Mouse (Mus musculus) urinary bladder, postnatal 4 days (tissue): ENCODE results near the gene Ddt.
A peak's percentile ranks its signal among the peaks of the same experiment; 100 is the strongest.
"Not testable (repeated sequence)": the region's sequence is repeated elsewhere in the genome, so short reads cannot be mapped to it uniquely, and the experiment has no call there.

Experiments
- DNase-seq, 2 experiments: peaks; one replicate each; pipeline ENCODE4 v3.0.0; 2021 to 2022; ENCODE audit warnings: low spot score in 2 of 2

The Ddt gene

DNA sequence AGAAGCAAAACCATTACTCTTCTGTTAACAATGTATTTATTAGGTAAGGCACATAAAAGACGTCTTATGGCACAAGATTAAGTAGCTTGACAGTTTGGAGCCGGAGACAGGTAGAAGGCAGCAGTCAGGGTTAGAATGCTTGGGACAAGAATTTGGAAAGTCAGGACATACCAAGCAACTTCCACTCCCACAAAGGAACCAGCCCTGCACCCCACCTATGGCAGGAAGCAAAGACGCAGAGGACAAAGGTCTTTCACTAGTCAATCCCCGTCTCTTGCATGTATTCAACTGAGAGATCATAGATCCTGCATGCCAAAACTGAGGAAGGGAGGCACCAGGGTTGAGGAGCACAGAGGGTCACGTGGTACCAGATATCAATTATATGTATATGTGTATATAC, 888 bp upstream of the Ddt start:
- no peak for DNase-seq

- DNase-seq, result not testable (repeated sequence)
Observed at GRCm38 (mm10) chr10:75767756-75768155, 5.5 kb downstream of the Ddt start.

DNA sequence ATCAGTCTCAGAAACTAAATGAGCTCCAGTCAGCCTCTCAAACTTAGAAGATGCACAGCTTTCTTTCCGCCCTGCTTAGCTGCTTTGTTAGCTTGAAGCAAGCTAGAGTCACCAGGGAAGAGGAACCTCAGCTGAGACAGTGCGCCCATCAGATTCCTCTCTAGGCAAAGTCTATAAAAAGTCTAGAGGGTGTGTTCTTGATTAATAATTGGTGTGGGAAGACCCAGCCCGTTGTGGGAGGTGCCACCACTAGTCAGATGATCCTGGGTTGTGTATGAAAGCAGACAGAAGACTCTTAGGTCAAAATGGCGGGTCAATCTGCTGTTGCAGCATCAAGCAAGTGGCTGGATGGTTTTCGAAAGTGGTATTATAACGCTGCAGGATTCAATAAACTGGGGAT, 6.4 kb downstream of the Ddt start:
- no peak for DNase-seq

DNA sequence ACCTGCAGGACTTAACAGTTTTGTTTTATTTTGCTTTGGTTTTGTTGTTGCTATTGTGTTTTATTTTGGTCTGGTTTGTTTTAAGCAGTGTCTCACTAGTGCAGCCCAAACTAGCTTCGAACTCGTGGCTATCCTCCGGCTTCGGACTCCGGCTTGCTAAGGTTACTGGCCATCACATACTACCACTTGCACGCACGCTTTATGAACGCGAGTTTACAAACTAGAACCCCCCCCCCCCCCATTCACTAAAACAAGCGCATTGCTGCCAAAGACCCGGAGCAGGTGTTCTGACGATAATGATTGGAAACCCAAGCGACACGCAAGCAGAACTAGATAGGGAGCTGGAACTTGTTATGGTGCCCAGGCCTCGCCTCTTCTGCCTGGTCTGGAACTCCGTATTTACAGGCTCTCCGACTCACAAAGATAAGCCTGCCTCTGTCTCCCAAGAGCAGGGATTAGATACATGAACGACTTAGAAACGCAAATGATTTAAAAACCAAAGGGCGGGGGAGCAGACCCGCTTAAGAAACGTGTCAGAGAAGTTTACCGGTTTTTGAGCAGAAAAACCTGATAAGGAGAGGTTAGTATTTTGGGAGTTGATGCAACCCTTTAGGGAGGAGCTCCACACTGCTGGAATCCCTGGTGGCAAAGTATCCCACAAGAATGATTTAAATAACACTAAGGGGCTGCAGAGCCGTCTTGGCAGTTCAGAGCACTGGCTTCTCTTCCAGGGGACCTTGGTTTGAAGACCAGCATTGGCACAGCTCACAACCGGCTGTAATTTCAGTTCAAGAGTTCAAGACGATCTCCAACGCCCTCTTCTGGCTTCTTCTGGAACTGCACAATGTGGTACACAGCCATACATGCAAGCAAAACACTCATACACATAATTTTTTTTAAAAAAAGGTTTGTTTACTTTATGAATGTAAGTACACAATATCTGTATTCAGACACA, 8.4 kb downstream of the Ddt start:
- peak in 1 of 2 experiments; percentile 75 for DNase-seq

- DNase-seq, result peak; percentile 95 to 99
Observed at GRCm38 (mm10) chr10:75763682-75764518, 9.3 kb downstream of the Ddt start, which contains the start of gene Cabin1. Gene Cabin1, minus strand, starts transcription at chr10:75764341.

- no peak for DNase-seq
Observed at GRCm38 (mm10) chr10:75762413-75762812, 10.8 kb downstream of the Ddt start.

GRCm38 (mm10) chr10:75760311-75760710, 12.9 kb downstream of the Ddt start:
- DNase-seq, result no peak

GRCm38 (mm10) chr10:75756719-75757118, 16.5 kb downstream of the Ddt start:
- DNase-seq, result no peak

- peak; percentile 53 to 84 for DNase-seq
Observed at GRCm38 (mm10) chr10:75744017-75744416, 29.2 kb downstream of the Ddt start.

DNA sequence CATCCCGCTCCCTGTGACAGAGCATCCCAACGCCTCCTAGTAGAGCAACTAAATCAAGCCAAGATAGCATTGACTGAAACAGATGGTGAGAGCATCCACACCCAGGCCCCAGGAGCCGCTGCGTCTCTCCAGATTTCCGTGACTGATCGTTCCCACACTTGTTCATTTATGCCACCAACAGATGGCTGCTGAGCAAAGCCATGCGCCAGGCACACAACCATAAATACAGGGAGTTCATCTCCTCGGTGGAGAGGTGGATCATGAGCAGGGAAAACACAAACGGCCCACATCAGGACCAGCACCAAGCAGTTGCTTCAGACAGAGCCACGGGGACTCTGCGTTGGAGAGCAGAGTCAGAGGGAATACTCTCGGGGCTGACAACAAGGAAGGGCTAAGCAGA, 29.8 kb downstream of the Ddt start:
- DNase-seq, result no peak

DNA sequence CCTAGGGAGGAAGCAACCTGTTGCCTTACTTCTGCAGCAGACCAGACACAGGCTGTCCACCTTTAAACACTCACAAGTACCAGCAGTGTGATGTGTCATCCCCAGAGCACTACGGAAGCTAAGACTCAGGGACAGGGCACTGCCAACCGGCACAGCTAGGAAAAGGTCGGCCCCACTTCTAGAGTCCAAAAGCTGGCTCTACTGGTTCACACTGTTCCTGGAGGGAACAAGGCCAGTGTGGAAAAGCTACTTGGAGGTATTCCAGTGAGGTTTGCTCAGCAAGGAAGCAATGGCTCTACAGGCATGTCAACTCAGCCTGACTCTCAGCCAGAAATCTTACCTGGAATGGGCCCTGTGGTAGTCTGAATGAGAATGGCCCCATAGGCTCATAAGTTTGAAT, 32.3 kb downstream of the Ddt start:
- DNase-seq, result no peak

DNA sequence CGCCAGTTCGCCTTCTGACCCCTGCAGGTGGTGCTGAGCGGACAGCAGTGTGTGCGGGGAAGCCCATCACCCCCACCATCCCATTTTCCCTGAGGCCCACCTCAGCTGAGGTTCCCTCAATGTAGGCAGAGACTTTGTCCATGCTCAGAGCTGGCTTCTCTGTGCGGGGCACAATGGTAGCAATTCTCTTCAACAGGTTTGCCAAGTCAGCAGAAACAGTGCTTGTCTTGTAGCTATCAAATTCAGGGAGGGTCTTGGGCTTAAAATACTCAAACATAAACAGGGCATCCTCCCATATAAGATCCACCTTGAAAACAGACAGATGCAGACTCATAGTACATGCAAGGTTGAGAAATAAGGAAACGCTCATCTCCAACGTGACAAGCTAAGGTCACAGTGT, 47.8 kb downstream of the Ddt start:
- DNase-seq, result no peak
